Mouse (Mus musculus) ovary, adult 18-20 months (tissue): ENCODE data around the gene Ube2a.
"Not testable (repeated sequence)": the region's sequence is repeated elsewhere in the genome, so short reads cannot be mapped to it uniquely, and the experiment has no call there.

Experiments
- DNase-seq: peaks from one replicate; pipeline ENCODE4 v3.0.0; 2022; ENCODE audit warnings: low spot score, mixed read lengths

The Ube2a gene

GRCm38 (mm10) chrX:36873765-36874164 is at the start of gene Ube2a, which contains the start of gene C330007P06Rik:
TSS of gene Ube2a (plus strand) at chrX:36873900.
TSS of gene C330007P06Rik (minus strand) at chrX:36874111.
- DNase-seq: no peak

GRCm38 (mm10) chrX:36823932-36824711 is 49.6 kb upstream of the Ube2a start:
- DNase-seq: no peak

- no peak for DNase-seq
These were observed 48.7 kb upstream of the Ube2a start for GRCm38 (mm10) chrX:36825032-36825431.

GRCm38 (mm10) chrX:36826873-36827272 is 46.8 kb upstream of the Ube2a start:
- DNase-seq: no peak

GRCm38 (mm10) chrX:36830271-36830670 is 43.4 kb upstream of the Ube2a start:
- peak; percentile 43 for DNase-seq

GRCm38 (mm10) chrX:36831632-36832031 is 42.1 kb upstream of the Ube2a start:
- no peak for DNase-seq

- DNase-seq: no peak
These were observed 40.2 kb upstream of the Ube2a start for GRCm38 (mm10) chrX:36833397-36834084.

- DNase-seq: no peak
These were observed 36.5 kb upstream of the Ube2a start for GRCm38 (mm10) chrX:36837069-36837676.

DNA sequence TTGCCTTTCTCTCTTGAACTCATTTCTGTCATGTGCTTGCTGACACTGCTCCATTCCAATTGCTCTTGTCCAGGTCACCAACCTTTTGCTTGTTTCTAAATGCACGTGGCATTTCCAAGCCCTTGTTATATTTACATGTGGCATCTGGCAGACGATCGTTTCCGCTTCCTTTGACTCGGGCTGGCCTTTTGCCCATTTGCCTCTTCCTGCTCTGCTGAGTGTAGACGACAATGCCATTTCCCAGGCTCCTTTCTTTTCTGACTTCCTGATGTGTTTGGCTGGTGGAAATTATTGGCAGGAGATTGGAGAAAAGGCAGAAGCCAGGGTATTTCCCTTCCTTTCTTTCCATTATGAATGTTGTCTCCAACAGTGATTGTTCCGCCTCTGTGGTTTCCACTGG is 34.3 kb upstream of the Ube2a start:
- DNase-seq: no peak

- DNase-seq: no peak
These were observed 32.0 kb upstream of the Ube2a start for GRCm38 (mm10) chrX:36841698-36842097.

DNA sequence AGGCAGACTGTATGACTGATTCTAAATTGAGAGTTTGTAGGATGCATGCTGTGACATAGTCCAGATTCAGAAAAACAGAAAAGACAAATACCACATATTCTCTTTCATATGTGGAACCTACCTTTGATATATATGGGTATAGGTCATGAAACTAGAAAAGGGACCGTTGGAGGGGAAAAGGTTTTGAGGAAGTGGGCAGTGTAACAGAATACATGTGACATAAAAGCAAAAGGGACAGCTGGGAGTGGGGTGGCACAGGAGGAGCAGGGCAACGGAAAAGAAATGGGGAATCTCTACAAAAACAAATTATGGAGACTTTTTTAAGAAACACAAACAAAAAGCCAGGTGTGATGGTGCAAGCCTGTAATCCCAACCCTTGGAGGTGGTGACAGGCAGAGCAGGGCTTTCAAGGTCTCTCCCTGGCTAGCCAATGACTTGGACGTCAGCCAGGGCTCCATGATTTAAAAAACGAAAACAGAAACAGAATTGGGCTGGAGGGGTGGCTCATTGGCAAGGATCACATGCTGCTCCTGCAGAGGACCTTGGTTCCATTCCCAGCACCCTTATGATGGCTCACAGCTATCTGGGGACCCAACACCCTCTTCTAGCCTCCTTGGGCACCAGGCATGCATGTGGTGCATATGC is 30.2 kb upstream of the Ube2a start:
- DNase-seq: no peak

DNA sequence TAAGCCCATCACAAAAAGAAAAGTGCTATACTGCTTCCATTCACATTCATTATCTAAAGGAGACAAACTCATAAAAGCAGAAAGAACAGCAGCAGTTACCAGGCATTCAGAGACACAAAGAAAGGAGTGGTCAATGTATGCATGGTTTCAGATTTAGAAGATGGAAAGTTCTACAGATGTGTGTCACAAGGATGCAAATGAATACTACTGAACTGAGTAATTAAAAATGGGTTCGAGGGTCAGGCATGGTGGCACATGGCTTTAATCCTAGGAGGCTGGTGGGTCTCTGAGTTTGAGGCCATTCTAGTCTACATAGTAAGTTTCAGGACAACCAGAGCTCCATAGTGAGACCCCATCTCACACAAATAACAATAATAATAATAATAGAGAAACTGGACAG is 26.5 kb upstream of the Ube2a start:
- no peak for DNase-seq

DNA sequence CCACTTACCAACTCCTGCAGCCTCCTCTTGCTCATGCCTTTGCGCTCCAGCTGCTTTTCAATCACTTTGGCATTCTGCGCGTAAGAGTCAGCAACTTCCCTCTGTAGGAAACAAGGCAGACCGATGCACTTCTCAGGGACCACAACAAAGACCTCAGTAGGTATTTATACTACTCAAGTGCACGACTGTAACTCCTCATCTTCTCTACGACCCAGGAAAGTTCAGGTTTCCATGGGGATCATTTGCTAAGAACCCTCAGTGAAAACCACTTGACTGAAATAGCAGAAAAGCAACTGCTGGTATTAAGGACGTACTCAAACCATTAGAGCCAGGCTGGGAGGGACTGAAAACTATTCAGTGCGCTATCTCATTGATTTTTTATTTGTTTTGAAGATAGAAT is 21.1 kb upstream of the Ube2a start:
- DNase-seq: no peak

- DNase-seq: peak; percentile 62
These were observed 9.7 kb upstream of the Ube2a start for GRCm38 (mm10) chrX:36863766-36864608.

DNA sequence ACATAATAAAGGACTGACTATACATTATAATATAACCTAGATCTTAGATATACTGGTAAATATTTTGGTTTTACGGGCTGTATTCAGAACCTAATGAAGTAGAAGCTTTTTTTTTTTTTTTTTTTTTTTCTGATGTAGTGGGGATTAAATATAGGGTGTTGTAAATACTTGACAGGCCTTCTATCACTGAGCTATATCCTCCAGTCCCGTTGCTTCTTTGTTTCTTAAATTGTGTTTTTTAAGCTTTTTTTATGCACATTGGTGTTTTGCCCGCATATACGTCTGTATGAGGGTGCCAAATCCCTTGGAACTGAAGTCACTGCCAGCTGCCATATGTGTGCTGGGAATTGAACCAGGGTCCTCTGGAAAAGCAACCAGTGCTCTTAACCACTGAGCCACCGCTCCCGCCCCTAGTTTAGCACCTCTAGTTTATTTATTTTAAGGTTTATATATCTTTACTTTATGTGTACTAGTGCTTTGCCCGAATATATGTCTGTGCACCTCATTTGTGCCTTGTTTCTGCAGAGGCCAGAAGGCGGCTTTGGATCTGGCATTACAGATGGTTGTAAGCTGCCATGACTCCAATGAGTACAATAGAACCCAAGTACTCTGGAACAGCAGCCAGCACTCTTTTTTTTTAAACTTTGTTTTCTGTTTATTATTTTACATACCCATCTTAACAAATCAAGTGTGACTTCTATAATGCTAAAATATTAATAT is 8.9 kb upstream of the Ube2a start:
- no peak for DNase-seq

DNA sequence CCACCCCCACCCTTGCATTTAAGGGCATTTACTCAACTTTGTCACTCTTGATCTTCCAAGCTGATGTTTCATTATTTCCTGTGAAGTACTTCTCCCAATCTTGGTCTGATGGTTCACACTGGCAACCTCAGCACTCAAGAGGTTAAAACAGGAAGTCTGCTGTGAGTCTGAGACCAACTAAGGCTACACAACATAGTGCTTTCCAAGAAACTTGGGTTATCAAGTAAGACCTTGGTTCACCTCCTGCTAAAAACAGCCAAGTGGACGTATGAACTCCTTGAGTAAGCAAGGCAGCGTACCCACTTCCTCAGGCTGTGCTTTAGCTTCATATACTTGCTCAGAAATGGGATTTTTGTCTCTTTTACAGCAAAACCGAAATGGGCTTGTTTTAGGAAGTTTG is 3.3 kb upstream of the Ube2a start:
- no peak for DNase-seq

- DNase-seq: peak; percentile 74
These were observed 537 bp downstream of the Ube2a start for GRCm38 (mm10) chrX:36874178-36874696.

- no peak for DNase-seq
These were observed 1.0 kb downstream of the Ube2a start for GRCm38 (mm10) chrX:36874704-36875128.

GRCm38 (mm10) chrX:36884719-36885118 is 11.0 kb downstream of the Ube2a start:
- DNase-seq: no peak

DNA sequence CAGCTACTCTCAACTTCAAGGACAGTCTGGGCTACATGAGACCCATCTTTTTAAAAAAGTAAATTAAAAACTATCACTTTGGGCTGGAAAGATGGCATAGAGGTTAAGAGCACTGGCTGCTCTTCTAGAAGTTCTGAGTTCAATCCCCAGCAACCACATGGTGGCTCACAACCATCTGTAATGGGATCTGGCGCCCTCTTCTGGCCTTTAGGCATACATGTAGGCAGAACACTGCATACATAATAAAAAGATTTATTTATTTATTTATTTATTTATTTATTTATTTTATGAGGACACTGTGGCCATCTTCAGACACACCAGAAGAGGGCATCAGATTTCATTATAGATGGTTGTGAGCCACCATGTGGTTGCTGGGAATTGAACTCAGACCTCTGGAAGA is 25.2 kb downstream of the Ube2a start:
- DNase-seq: not testable (repeated sequence)

- no peak for DNase-seq
These were observed 28.0 kb downstream of the Ube2a start for GRCm38 (mm10) chrX:36901655-36902054.
